Mouse (Mus musculus) forebrain, embryonic 12.5 days (tissue): ENCODE data around the gene Erich6. TPM values are rescaled to one million over a fixed set of nuclear protein-coding genes. Genes with fewer than 3 reads are reported as not detected.
"Not testable (repeated sequence)": the region's sequence is repeated elsewhere in the genome, so short reads cannot be mapped to it uniquely, and the experiment has no call there.

Source experiments
- ATAC-seq: fragments of 200-750 bp; cut with Nextera tagmentation; 2 replicates; pipeline ENCODE4 v1.8.0; 2017; ENCODE audit warnings: moderate TSS enrichment; ENCODE audit not compliant: low FRiP score
- H3K27ac ChIP-seq: fragments of 300-500 bp; sonication (generic); 2 replicates; pipeline ENCODE4 v1.5.1; 2016; ENCODE audit warnings: mild to moderate bottlenecking
- H3K27me3 ChIP-seq: fragments of 300-500 bp; sonication (generic); 2 replicates; pipeline ENCODE4 v1.6.1; 2016; ENCODE audit warnings: mild to moderate bottlenecking
- H3K36me3 ChIP-seq: fragments of 300-500 bp; sonication (generic); replicated peaks from 2 replicates; pipeline ENCODE4 v1.6.1; 2016; ENCODE audit warnings: mild to moderate bottlenecking
- H3K4me1 ChIP-seq: fragments of 300-500 bp; sonication (generic); 2 replicates; pipeline ENCODE4 v1.6.1; 2016
- H3K4me2 ChIP-seq: fragments of 300-500 bp; sonication (generic); 2 replicates; pipeline ENCODE4 v1.6.1; 2016; ENCODE audit warnings: mild to moderate bottlenecking, moderate library complexity
- H3K4me3 ChIP-seq: fragments of 300-500 bp; sonication (generic); replicated peaks from 2 replicates; pipeline ENCODE4 v1.5.1; 2016; ENCODE audit warnings: mild to moderate bottlenecking
- H3K9ac ChIP-seq: fragments of 300-500 bp; sonication (generic); 2 replicates; pipeline ENCODE4 v1.6.1; 2016; ENCODE audit warnings: mild to moderate bottlenecking
- H3K9me3 ChIP-seq: fragments of 300-500 bp; sonication (generic); 2 replicates; pipeline ENCODE4 v1.6.1; 2016
- WGBS: fragments of 180-500 bp; shearing (Covaris S2); methylation state at CpG from one replicate; pipeline ENCODE4 v1.1.7; 2016; 5-methylcytosine and 5-hydroxymethylcytosine counted together
- polyA plus RNA-seq: library from polyadenylated mRNA; unstranded; fragments of >200 nt; fragmentation: Nextera tagmentation; extraction: Ambion mirVana; gene quantifications from 2 replicates; pipeline ENCODE4 v1.2.1, GENCODE M21; 2016

The Erich6 gene
- polyA plus RNA-seq, 1 experiment from 2014 or later: 0.11 TPM

- 84% methylated on average over 3 of the region's 3 CpGs for WGBS
- no peaks in the 10 kb centered on the region for H3K4me1 ChIP-seq
- no peak overlapping the region for H3K4me3 ChIP-seq
- no peaks in the 10 kb centered on the region for H3K9me3 ChIP-seq
- no peaks in the 10 kb centered on the region for H3K36me3 ChIP-seq
- no peak overlapping the region for H3K4me2 ChIP-seq
- H3K27me3 ChIP-seq: no peaks in the 10 kb centered on the region
- no peak overlapping the region for H3K27ac ChIP-seq
- no peak for ATAC-seq
- H3K9ac ChIP-seq: no peak overlapping the region
Measured at GRCm38 (mm10) chr3:58622665-58623394, 14.2 kb downstream of the Erich6 start.

DNA sequence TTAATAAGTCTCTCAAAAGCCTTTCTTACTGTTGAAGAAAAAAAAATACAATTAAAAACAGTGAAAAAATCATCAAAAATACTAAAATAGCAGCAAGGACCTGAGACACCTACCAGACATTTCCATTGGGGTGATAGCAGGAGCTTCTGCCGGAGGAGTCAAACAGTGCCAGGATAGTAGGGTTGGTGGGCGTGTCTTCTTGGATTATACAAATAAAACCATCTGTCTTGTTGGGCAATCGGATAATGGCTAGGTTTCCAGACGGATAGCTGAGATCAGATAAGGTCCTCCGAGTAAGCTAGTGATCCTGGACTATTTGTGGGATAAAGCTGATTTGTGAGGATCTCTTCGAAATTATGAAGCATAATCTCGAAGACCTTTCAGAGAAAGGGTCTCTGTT lies 15.9 kb downstream of the Erich6 start:
- Histone ChIP-seq H3K27ac (no peak overlapping the region), H3K4me2 (no peak overlapping the region), H3K36me3 (no peaks in the 10 kb centered on the region), H3K4me3 (no peak overlapping the region), H3K9me3 (no peaks in the 10 kb centered on the region), H3K27me3 (no peaks in the 10 kb centered on the region), H3K4me1 (no peaks in the 10 kb centered on the region), H3K9ac (no peak overlapping the region)
- ATAC-seq: no peak
- 85% methylated on average over 7 of the region's 7 CpGs for WGBS

DNA sequence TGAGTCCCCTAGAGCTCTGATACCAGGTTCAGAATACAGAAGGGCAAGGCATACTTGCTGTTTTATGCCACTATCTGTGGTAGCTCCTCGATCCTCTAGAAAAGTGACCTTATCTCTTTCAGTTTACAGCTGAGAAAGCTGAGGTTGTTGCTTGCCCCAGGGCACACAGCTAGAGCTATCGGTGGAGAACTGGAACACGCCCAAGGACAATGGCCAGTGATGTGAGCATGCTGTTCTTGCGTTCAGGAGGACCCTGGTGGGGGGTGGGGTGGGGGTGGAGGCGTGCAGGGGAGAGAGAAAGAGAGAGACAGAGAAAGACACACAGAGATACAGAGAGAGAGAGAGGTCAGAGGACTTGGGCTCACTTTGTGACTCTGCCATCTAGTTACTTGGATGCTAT lies 27.0 kb downstream of the Erich6 start:
- no peak for ATAC-seq
- no peak overlapping the region for H3K27ac ChIP-seq
- no peaks in the 10 kb centered on the region; the same call in 1 of the 2 replicates for H3K9me3 ChIP-seq
- no peak overlapping the region for H3K4me2 ChIP-seq
- no peak overlapping the region for H3K4me3 ChIP-seq
- H3K27me3 ChIP-seq: no peaks in the 10 kb centered on the region
- H3K4me1 ChIP-seq: no peaks in the 10 kb centered on the region
- no peaks in the 10 kb centered on the region for H3K36me3 ChIP-seq
- 78% methylated on average over 5 of the region's 5 CpGs for WGBS
- no peak overlapping the region for H3K9ac ChIP-seq

GRCm38 (mm10) chr3:58608506-58608905 lies 28.5 kb downstream of the Erich6 start:
- no peak overlapping the region for H3K27ac ChIP-seq
- H3K4me3 ChIP-seq: no peak overlapping the region
- no peaks in the 10 kb centered on the region for H3K27me3 ChIP-seq
- WGBS: 74% methylated on average over 4 of the region's 4 CpGs
- no peaks in the 10 kb centered on the region for H3K36me3 ChIP-seq
- no peak overlapping the region for H3K9ac ChIP-seq
- H3K4me1 ChIP-seq: no peaks in the 10 kb centered on the region
- H3K4me2 ChIP-seq: no peak overlapping the region
- no peaks in the 10 kb centered on the region; the same call in 1 of the 2 replicates for H3K9me3 ChIP-seq
- no peak for ATAC-seq

- H3K36me3 ChIP-seq: peaks cover 36% of the 10 kb centered on the region
- no peak overlapping the region for H3K9ac ChIP-seq
- H3K27me3 ChIP-seq: no peaks in the 10 kb centered on the region
- no peak overlapping the region for H3K4me2 ChIP-seq
- H3K4me1 ChIP-seq: no peaks in the 10 kb centered on the region
- 58% methylated on average over 5 of the region's 5 CpGs for WGBS
- H3K4me3 ChIP-seq: no peak overlapping the region
- ATAC-seq: no peak
- H3K9me3 ChIP-seq: no peaks in the 10 kb centered on the region
- no peak overlapping the region for H3K27ac ChIP-seq
Measured at GRCm38 (mm10) chr3:58593623-58594022, 43.4 kb downstream of the Erich6 start.

DNA sequence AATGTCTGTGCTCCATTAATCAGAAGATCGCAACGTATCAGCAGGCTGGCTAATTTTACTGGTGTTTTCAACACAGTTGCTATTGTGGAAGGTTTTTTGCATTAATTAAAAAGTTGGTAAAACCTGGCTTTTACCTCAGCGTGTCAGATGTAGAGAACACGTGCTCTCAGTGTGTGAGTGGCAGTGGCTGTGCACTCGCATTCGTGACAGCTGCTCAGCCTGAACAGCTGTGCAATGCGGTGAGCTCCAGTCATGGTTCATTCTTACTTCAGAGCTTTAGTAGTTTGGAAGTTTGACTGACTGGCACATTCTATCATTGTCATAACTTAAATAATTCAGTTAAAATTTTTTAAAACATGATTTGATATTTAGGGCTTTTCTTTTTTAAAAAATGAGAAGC lies 44.3 kb downstream of the Erich6 start:
- H3K36me3 ChIP-seq: peaks cover 42% of the 10 kb centered on the region
- H3K9me3 ChIP-seq, H3K27ac ChIP-seq, ATAC-seq, H3K4me1 ChIP-seq, H3K4me2 ChIP-seq, H3K4me3 ChIP-seq, H3K27me3 ChIP-seq, H3K9ac ChIP-seq: not testable (repeated sequence)
- 90% methylated on average over 7 of the region's 7 CpGs for WGBS

GRCm38 (mm10) chr3:58590544-58590943 lies 46.5 kb downstream of the Erich6 start:
- not testable (repeated sequence) for H3K9ac ChIP-seq, H3K27me3 ChIP-seq, H3K4me3 ChIP-seq, H3K9me3 ChIP-seq, ATAC-seq, H3K4me1 ChIP-seq, H3K27ac ChIP-seq, H3K4me2 ChIP-seq
- H3K36me3 ChIP-seq: peaks cover 57% of the 10 kb centered on the region
- 92% methylated on average over 4 of the region's 4 CpGs for WGBS

DNA sequence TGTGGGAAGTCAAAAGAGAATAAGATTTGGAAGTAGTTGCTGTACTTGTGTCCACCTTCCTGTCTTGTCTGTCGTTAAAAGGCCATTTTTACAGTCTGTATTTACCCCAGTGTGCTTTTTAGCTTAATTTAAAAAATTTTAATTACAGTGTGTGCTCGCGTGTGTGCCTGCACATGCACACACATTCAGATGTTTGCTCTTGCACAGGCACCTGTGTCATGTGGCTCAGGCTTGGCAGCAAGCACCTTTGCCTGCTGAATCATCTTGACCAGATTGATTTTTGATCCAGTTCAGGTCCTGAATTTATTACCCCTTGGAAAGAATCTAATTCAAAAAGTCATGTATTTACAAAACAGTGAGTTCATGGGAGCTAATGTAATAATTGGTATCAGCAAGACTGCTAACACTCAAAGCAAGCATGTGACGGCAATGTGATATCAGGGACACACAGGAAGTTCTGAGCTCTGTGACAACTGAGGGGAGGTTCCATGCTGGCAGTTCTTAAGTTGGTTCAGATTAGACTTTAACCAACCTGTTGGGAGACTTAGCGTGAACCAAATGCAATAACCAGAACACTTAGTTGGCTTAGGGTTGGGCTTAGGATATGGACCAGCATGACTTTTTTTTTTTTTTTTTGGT lies 54.1 kb downstream of the Erich6 start:
- H3K27ac ChIP-seq: no peak overlapping the region
- WGBS: 92% methylated on average over 5 of the region's 5 CpGs
- H3K4me1 ChIP-seq: peaks cover 8% of the 10 kb centered on the region
- no peak overlapping the region for H3K4me2 ChIP-seq
- H3K9ac ChIP-seq: no peak overlapping the region
- ATAC-seq: no peak
- no peaks in the 10 kb centered on the region for H3K9me3 ChIP-seq
- peaks cover 32% of the 10 kb centered on the region for H3K36me3 ChIP-seq
- H3K27me3 ChIP-seq: no peaks in the 10 kb centered on the region
- no peak overlapping the region for H3K4me3 ChIP-seq

DNA sequence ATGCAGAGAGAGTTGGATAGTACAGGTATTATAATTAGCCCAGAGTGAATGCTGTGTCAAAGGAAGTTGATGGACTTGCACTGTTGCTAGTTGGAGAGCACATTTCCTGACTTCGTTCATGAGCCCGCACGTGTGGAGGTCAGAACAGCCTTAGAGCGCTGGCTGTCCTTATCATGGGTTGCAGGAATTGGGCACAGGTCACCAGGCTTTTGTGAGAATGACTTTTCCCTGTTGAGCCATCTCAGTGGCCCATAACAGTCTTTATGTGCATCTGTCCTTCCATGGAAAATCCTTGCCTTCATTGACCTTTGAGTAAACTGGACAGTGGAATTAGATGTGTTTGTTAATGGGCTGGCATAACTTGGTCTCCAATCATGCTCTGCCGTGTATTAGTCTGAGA lies 54.7 kb downstream of the Erich6 start:
- no peaks in the 10 kb centered on the region for H3K27me3 ChIP-seq
- ATAC-seq: no peak
- H3K9ac ChIP-seq: no peak overlapping the region
- H3K27ac ChIP-seq: no peak overlapping the region
- H3K4me2 ChIP-seq: no peak overlapping the region
- no peak overlapping the region for H3K4me3 ChIP-seq
- WGBS: 89% methylated on average over 5 of the region's 5 CpGs
- H3K36me3 ChIP-seq: peaks cover 26% of the 10 kb centered on the region
- H3K9me3 ChIP-seq: no peaks in the 10 kb centered on the region
- peaks cover 9% of the 10 kb centered on the region for H3K4me1 ChIP-seq

GRCm38 (mm10) chr3:58581530-58581929 lies 55.5 kb downstream of the Erich6 start:
- Histone ChIP-seq H3K9me3 (no peaks in the 10 kb centered on the region), H3K36me3 (peaks cover 22% of the 10 kb centered on the region), H3K4me1 (peaks cover 9% of the 10 kb centered on the region), H3K4me3 (no peak overlapping the region), H3K27me3 (no peaks in the 10 kb centered on the region), H3K27ac (no peak overlapping the region), H3K4me2 (no peak overlapping the region), H3K9ac (no peak overlapping the region)
- no peak for ATAC-seq
- 95% methylated on average over 4 of the region's 4 CpGs for WGBS

DNA sequence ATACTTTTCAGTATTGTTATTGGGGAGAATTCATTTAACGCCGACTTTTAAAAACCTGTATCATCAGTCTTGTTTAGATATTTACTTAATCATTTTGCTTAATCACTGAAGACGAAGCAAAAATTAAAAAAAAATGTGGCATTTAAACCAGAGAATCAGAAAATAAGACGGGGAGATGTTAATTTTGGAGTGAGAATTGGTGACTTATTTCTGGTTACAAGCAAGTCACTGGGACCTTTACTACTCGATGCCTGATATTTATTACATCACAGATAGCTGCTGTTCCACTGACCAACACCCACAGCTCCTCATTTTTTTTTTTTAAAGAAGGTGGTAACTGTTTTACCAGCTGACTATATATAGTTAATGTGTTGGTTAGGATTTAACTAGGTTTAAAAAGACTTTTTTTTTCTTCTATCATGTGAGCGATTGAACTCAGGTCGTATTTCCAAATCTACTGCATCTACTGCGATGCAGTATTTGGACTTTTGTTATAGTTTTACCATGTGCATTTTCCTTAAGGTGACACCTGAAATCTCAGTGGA lies 59.4 kb downstream of the Erich6 start:
- Histone ChIP-seq H3K4me3 (peak overlapping the region; percentile 95), H3K27ac (no peak overlapping the region), H3K27me3 (no peaks in the 10 kb centered on the region), H3K4me2 (peak overlapping the region; percentile 58), H3K36me3 (peaks cover 12% of the 10 kb centered on the region), H3K9ac (peak overlapping the region; percentile 98), H3K4me1 (peaks cover 9% of the 10 kb centered on the region), H3K9me3 (no peaks in the 10 kb centered on the region)
- no peak for ATAC-seq
- 20% methylated on average over 8 of the region's 8 CpGs for WGBS

- H3K9ac ChIP-seq: peak overlapping the region; percentile 98
- H3K4me2 ChIP-seq: peak overlapping the region; percentile 58
- H3K4me3 ChIP-seq: peak overlapping the region; percentile 95
- H3K9me3 ChIP-seq: no peaks in the 10 kb centered on the region
- 0% methylated on average over 36 of the region's 36 CpGs for WGBS
- no peaks in the 10 kb centered on the region for H3K27me3 ChIP-seq
- peaks cover 9% of the 10 kb centered on the region for H3K4me1 ChIP-seq
- peak overlapping the region; percentile 100 for H3K27ac ChIP-seq
- ATAC-seq: peak; percentile 82
- peaks cover 10% of the 10 kb centered on the region for H3K36me3 ChIP-seq
Measured at GRCm38 (mm10) chr3:58577067-58577503, 59.9 kb downstream of the Erich6 start.
